Mouse (Mus musculus) heart, embryonic 12.5 days (tissue): ENCODE results near the gene Baiap2. TPM values are rescaled to one million over a fixed set of nuclear protein-coding genes. Genes with fewer than 3 reads are reported as not detected.

Source experiments
- ATAC-seq: fragments of 200-750 bp; cut with Nextera tagmentation; 2 replicates; pipeline ENCODE4 v1.8.0; 2017; ENCODE audit warnings: moderate TSS enrichment, moderate library complexity; ENCODE audit not compliant: insufficient number of reproducible peaks, low FRiP score
- H3K27ac ChIP-seq: fragments of 300-500 bp; sonication (generic); 2 replicates; pipeline ENCODE4 v1.5.1; 2016; ENCODE audit warnings: mild to moderate bottlenecking, moderate library complexity; ENCODE audit not compliant: poor library complexity, severe bottlenecking
- H3K27me3 ChIP-seq: fragments of 300-500 bp; sonication (generic); replicated peaks from 2 replicates; pipeline ENCODE4 v1.6.1; 2016; ENCODE audit warnings: mild to moderate bottlenecking, moderate library complexity
- H3K36me3 ChIP-seq: fragments of 300-500 bp; sonication (generic); 2 replicates; pipeline ENCODE4 v1.6.1; 2016; ENCODE audit warnings: mild to moderate bottlenecking, moderate library complexity
- H3K4me1 ChIP-seq: fragments of 300-500 bp; sonication (generic); replicated peaks from 2 replicates; pipeline ENCODE4 v1.6.1; 2016; ENCODE audit warnings: mild to moderate bottlenecking
- H3K4me2 ChIP-seq: fragments of 300-500 bp; sonication (generic); 2 replicates; pipeline ENCODE4 v1.6.1; 2016; ENCODE audit warnings: mild to moderate bottlenecking, moderate library complexity
- H3K4me3 ChIP-seq: fragments of 300-500 bp; sonication (generic); 2 replicates; pipeline ENCODE4 v1.5.1; 2016; ENCODE audit warnings: mild to moderate bottlenecking
- H3K9ac ChIP-seq: fragments of 300-500 bp; sonication (generic); 2 replicates; pipeline ENCODE4 v1.6.1; 2016; ENCODE audit warnings: mild to moderate bottlenecking, moderate library complexity
- H3K9me3 ChIP-seq: fragments of 300-500 bp; sonication (generic); replicated peaks from 2 replicates; pipeline ENCODE4 v1.6.1; 2016; ENCODE audit warnings: mild to moderate bottlenecking, moderate library complexity
- WGBS: fragments of 180-500 bp; shearing (Covaris S2); methylation state at CpG from one replicate; pipeline ENCODE4 v1.1.7; 2016; 5-methylcytosine and 5-hydroxymethylcytosine counted together
- polyA plus RNA-seq: library from polyadenylated mRNA; unstranded; fragments of >200 nt; fragmentation: Nextera tagmentation; extraction: Ambion mirVana; gene quantifications from 2 replicates; pipeline ENCODE4 v1.2.1, GENCODE M21; 2016

The Baiap2 gene
- polyA plus RNA-seq, 1 experiment from 2014 or later = 15.6 TPM

GRCm38 (mm10) chr11:119948305-119948704, 5.7 kb downstream of the Baiap2 start:
- no peak overlapping the region for H3K27ac ChIP-seq
- 0 out of 2 replicates have a peak, but pooled peaks cover 5% of the 10 kb centered on the region for H3K27me3 ChIP-seq
- no peak for ATAC-seq
- H3K4me3 ChIP-seq = no peak overlapping the region
- H3K36me3 ChIP-seq = no peaks in the 10 kb centered on the region
- 56% methylated on average over 4 of the region's 4 CpGs for WGBS
- H3K9ac ChIP-seq = 0 out of 2 replicates have a peak overlapping the region, but pooled peaks have one; percentile 16
- H3K9me3 ChIP-seq = no peaks in the 10 kb centered on the region
- H3K4me1 ChIP-seq = peaks cover 86% of the 10 kb centered on the region
- H3K4me2 ChIP-seq = no peak overlapping the region

- ATAC-seq = no peak
- no peak overlapping the region for H3K4me3 ChIP-seq
- no peak overlapping the region for H3K4me2 ChIP-seq
- WGBS = 73% methylated on average over 2 of the region's 2 CpGs
- H3K4me1 ChIP-seq = peaks cover 86% of the 10 kb centered on the region
- H3K9me3 ChIP-seq = no peaks in the 10 kb centered on the region
- 0 out of 2 replicates have a peak, but pooled peaks cover 5% of the 10 kb centered on the region for H3K27me3 ChIP-seq
- H3K9ac ChIP-seq = 0 out of 2 replicates have a peak overlapping the region, but pooled peaks have one; percentile 57
- H3K27ac ChIP-seq = 0 out of 2 replicates have a peak overlapping the region, but pooled peaks have one; percentile 19
- H3K36me3 ChIP-seq = no peaks in the 10 kb centered on the region
Measured at GRCm38 (mm10) chr11:119948803-119949202, 6.2 kb downstream of the Baiap2 start.

GRCm38 (mm10) chr11:119950535-119950934, 8.0 kb downstream of the Baiap2 start:
- no peak overlapping the region for H3K4me2 ChIP-seq
- H3K4me1 ChIP-seq = peaks cover 86% of the 10 kb centered on the region
- H3K9ac ChIP-seq = no peak overlapping the region
- no peaks in the 10 kb centered on the region for H3K36me3 ChIP-seq
- H3K4me3 ChIP-seq = no peak overlapping the region
- H3K27me3 ChIP-seq = no peaks in the 10 kb centered on the region
- no peak overlapping the region for H3K27ac ChIP-seq
- no peak for ATAC-seq
- 86% methylated on average over 3 of the region's 3 CpGs for WGBS
- no peaks in the 10 kb centered on the region for H3K9me3 ChIP-seq

GRCm38 (mm10) chr11:119951326-119951725, 8.8 kb downstream of the Baiap2 start:
- H3K4me2 ChIP-seq = no peak overlapping the region
- no peaks in the 10 kb centered on the region for H3K9me3 ChIP-seq
- no peak overlapping the region for H3K9ac ChIP-seq
- no peak for ATAC-seq
- H3K36me3 ChIP-seq = no peaks in the 10 kb centered on the region
- WGBS = 83% methylated on average over 6 of the region's 6 CpGs
- H3K4me3 ChIP-seq = no peak overlapping the region
- peaks cover 87% of the 10 kb centered on the region for H3K4me1 ChIP-seq
- no peak overlapping the region for H3K27ac ChIP-seq
- no peaks in the 10 kb centered on the region for H3K27me3 ChIP-seq

- Histone ChIP-seq H3K27me3 (no peaks in the 10 kb centered on the region), H3K9me3 (no peaks in the 10 kb centered on the region), H3K36me3 (0 out of 2 replicates have a peak, but pooled peaks cover 3% of the 10 kb centered on the region), H3K4me1 (peaks cover 91% of the 10 kb centered on the region), H3K9ac (no peak overlapping the region), H3K4me3 (no peak overlapping the region), H3K4me2 (no peak overlapping the region), H3K27ac (peak overlapping the region; percentile 42; the same call in 1 of the 2 replicates)
- no peak for ATAC-seq
- 57% methylated on average over 5 of the region's 5 CpGs for WGBS
Measured at GRCm38 (mm10) chr11:119952429-119953224, 10.1 kb downstream of the Baiap2 start.

GRCm38 (mm10) chr11:119954233-119954632, 11.7 kb downstream of the Baiap2 start:
- no peaks in the 10 kb centered on the region for H3K27me3 ChIP-seq
- no peaks in the 10 kb centered on the region for H3K9me3 ChIP-seq
- no peak overlapping the region for H3K9ac ChIP-seq
- peaks cover 91% of the 10 kb centered on the region for H3K4me1 ChIP-seq
- no peak overlapping the region for H3K4me3 ChIP-seq
- ATAC-seq = no peak
- 33% methylated on average over 4 of the region's 4 CpGs for WGBS
- 0 out of 2 replicates have a peak, but pooled peaks cover 5% of the 10 kb centered on the region for H3K36me3 ChIP-seq
- no peak overlapping the region for H3K4me2 ChIP-seq
- no peak overlapping the region for H3K27ac ChIP-seq

- WGBS = 54% methylated on average over 2 of the region's 2 CpGs
- Histone ChIP-seq H3K9me3 (no peaks in the 10 kb centered on the region), H3K27me3 (no peaks in the 10 kb centered on the region), H3K27ac (peak overlapping the region; percentile 56; the same call in 1 of the 2 replicates), H3K9ac (peak overlapping the region; percentile 1; the same call in 1 of the 2 replicates), H3K36me3 (peaks cover 5% of the 10 kb centered on the region; the same call in 1 of the 2 replicates), H3K4me3 (no peak overlapping the region), H3K4me2 (no peak overlapping the region), H3K4me1 (peaks cover 92% of the 10 kb centered on the region)
- no peak for ATAC-seq
Measured at GRCm38 (mm10) chr11:119954749-119955337, 12.3 kb downstream of the Baiap2 start.

GRCm38 (mm10) chr11:119955432-119955831, 12.9 kb downstream of the Baiap2 start:
- H3K4me3 ChIP-seq = no peak overlapping the region
- no peak overlapping the region for H3K4me2 ChIP-seq
- peak overlapping the region; percentile 56 for H3K27ac ChIP-seq
- 44% methylated on average over 3 of the region's 3 CpGs for WGBS
- H3K27me3 ChIP-seq = no peaks in the 10 kb centered on the region
- H3K4me1 ChIP-seq = peaks cover 94% of the 10 kb centered on the region
- peak overlapping the region; percentile 33; the same call in 1 of the 2 replicates for H3K9ac ChIP-seq
- peak; percentile 48; the same call in 1 of the 2 replicates for ATAC-seq
- peaks cover 11% of the 10 kb centered on the region for H3K36me3 ChIP-seq
- H3K9me3 ChIP-seq = no peaks in the 10 kb centered on the region

- Histone ChIP-seq H3K36me3 (peaks cover 16% of the 10 kb centered on the region), H3K4me2 (no peak overlapping the region), H3K9ac (no peak overlapping the region), H3K4me3 (no peak overlapping the region), H3K9me3 (no peaks in the 10 kb centered on the region), H3K27ac (no peak overlapping the region), H3K27me3 (no peaks in the 10 kb centered on the region), H3K4me1 (peaks cover 82% of the 10 kb centered on the region)
- ATAC-seq = no peak
- 81% methylated on average over 13 of the region's 13 CpGs for WGBS
Measured at GRCm38 (mm10) chr11:119956590-119956989, 14.0 kb downstream of the Baiap2 start.

GRCm38 (mm10) chr11:119958856-119959255, 16.3 kb downstream of the Baiap2 start:
- Histone ChIP-seq H3K9me3 (no peaks in the 10 kb centered on the region), H3K4me1 (peaks cover 60% of the 10 kb centered on the region), H3K27ac (no peak overlapping the region), H3K4me3 (no peak overlapping the region), H3K4me2 (no peak overlapping the region), H3K9ac (no peak overlapping the region), H3K36me3 (peaks cover 16% of the 10 kb centered on the region), H3K27me3 (no peaks in the 10 kb centered on the region)
- 60% methylated on average over 7 of the region's 7 CpGs for WGBS
- ATAC-seq = no peak

GRCm38 (mm10) chr11:119959714-119960113, 17.2 kb downstream of the Baiap2 start:
- H3K9me3 ChIP-seq = no peaks in the 10 kb centered on the region
- peaks cover 16% of the 10 kb centered on the region for H3K36me3 ChIP-seq
- H3K9ac ChIP-seq = no peak overlapping the region
- H3K27me3 ChIP-seq = no peaks in the 10 kb centered on the region
- no peak overlapping the region for H3K4me2 ChIP-seq
- WGBS = 44% methylated on average over 4 of the region's 4 CpGs
- ATAC-seq = no peak
- H3K27ac ChIP-seq = no peak overlapping the region
- H3K4me1 ChIP-seq = peaks cover 52% of the 10 kb centered on the region
- H3K4me3 ChIP-seq = no peak overlapping the region
